Mouse (Mus musculus): ENCODE measurements around the gene Cpa4.

DNA sequence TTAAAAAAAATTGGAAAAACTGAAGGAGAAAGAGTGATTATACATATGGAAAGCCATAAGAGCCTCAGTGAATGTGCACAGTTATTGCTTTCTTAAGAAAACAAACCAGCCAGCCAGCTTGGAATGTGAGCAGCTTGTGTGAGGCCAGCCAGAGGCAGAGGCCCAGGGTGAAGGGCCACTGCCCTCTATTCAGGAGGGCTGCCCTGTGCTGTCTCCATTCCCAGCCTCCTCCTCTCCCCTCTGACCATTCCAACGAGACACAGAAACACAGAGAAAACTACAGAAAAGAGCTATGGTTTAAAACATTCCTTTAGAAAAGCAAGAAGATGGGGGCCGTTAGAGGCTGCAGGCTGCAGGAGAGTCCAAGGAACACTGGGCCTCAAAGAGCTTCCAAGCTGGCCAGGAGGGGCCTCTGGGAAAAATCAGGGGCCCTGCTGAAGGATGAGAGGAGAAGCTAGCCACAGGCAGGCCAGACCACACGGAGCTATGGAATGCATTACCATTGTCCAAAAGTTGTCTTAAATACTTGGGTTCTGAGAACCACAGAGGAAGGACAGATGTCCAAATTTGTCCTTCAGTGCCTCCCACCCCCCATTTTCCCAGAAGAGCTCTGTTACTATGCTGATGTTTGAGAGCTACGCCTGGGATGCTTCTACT is 68.1 kb downstream of the Cpa4 start:
- TF ChIP-seq EP300 (IDR thresholded peaks at IDR 0.05) = no peak
- no peak for TF ChIP-seq CTCF (IDR thresholded peaks at IDR 0.05)
